ENCODE assay signal across 19 mouse cellular contexts in genomic region chr9:105069106-105069505, GRCm38 (mm10).
"Had no signal": no experiment of that assay in that cellular context is flagged by ENCODE, and none has a peak within 500 bp of the region (broad histone marks: within the 10 kb centered on the region; RNA-seq: fewer than 3 reads in every experiment).

No protein-coding gene starts in this region.

- H3K9ac ChIP-seq: liver, embryonic 15.5 days; lung, embryonic 14.5 days; midbrain, embryonic 12.5 days; neural tube, embryonic 13.5 days; neural tube, embryonic 15.5 days had no signal

- H3K27ac ChIP-seq: liver, embryonic 15.5 days; midbrain, embryonic 10.5 days; midbrain, embryonic 12.5 days; neural tube, embryonic 13.5 days; neural tube, embryonic 15.5 days had no signal

- ATAC-seq: midbrain, embryonic 16.5 days had no signal

- H3K4me1 ChIP-seq: liver, embryonic 15.5 days; midbrain, embryonic 12.5 days; neural tube, embryonic 13.5 days; neural tube, embryonic 15.5 days had no signal

- H3K27me3 ChIP-seq: liver, embryonic 15.5 days; midbrain, embryonic 12.5 days; neural tube, embryonic 13.5 days; neural tube, embryonic 15.5 days had no signal

- H3K4me3 ChIP-seq: liver, embryonic 15.5 days; midbrain, embryonic 10.5 days; midbrain, embryonic 12.5 days; myocyte; neural tube, embryonic 13.5 days; neural tube, embryonic 15.5 days had no signal

- H3K9me3 ChIP-seq: liver, embryonic 15.5 days; midbrain, embryonic 10.5 days; midbrain, embryonic 12.5 days; neural tube, embryonic 13.5 days; neural tube, embryonic 15.5 days had no signal

- H3K4me2 ChIP-seq: liver, embryonic 15.5 days; lung, embryonic 14.5 days; midbrain, embryonic 12.5 days; neural tube, embryonic 13.5 days; neural tube, embryonic 15.5 days had no signal

- DNase-seq: lung, adult 18-20 months; lung, embryonic 14.5 days; lung, postnatal 10 days; lung, postnatal 4 days; midbrain, embryonic 14.5 days; right cerebral cortex, adult 18-20 months; right cerebral cortex, postnatal 25 days; right cerebral cortex, postnatal 4 days; spleen, adult 18-20 months; thymus, adult 18-20 months; thymus, postnatal 14 days; thymus, postnatal 36 days had no signal
